Mouse (Mus musculus): Measurements from ENCODE around the gene Drap1. TPM values are rescaled to one million over a fixed set of nuclear protein-coding genes. Genes with fewer than 3 reads are reported as not detected.
A peak's percentile ranks its signal among the peaks of the same experiment; 100 is the strongest.

Gene Drap1
- polyA plus RNA-seq, 1 experiment = 138 TPM

GRCm38 (mm10) chr19:5455568-5455967 lies 30.8 kb upstream of the Drap1 start:
- Histone ChIP-seq H3K9ac (ENCODE audit: low read depth, poor library complexity, severe bottlenecking) (peak overlapping the region; percentile 86; the same call in 1 of the 2 replicates), H3K4me3 (ENCODE audit: low read depth, low read length) (no peak overlapping the region)
- no peak for TF ChIP-seq POLR2A (IDR thresholded peaks at IDR 0.05; ENCODE audit: insufficient read depth, low read length)
- no peak for TF ChIP-seq CTCF (IDR thresholded peaks at IDR 0.05; ENCODE audit: low read depth, low read length)
- TF ChIP-seq EP300 (IDR thresholded peaks at IDR 0.05; ENCODE audit: insufficient read depth, low read depth, low read length) = no peak

DNA sequence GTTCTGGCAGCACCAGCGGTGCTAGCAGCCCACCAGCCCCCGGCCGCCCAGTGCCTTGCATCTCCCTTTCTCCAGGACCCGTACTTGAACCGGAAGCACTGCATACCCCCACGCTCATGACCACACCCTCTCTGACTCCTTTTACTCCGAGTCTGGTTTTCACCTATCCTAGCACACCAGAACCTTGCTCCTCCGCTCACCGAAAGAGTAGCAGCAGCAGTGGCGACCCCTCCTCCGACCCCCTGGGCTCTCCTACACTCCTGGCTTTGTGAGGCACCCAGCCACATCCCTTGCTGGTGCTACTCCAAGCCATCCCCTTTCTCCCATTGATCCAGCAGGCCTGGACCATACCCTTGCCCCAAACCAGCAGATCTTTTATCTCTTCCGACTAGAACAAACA lies 30.3 kb upstream of the Drap1 start:
- H3K9me3 ChIP-seq (replicated peaks; ENCODE audit: control insufficient read depth, insufficient read depth, low read length, poor library complexity, severe bottlenecking) = no peaks in the 10 kb centered on the region
- no peaks in the 10 kb centered on the region for H3K4me1 ChIP-seq (ENCODE audit: control insufficient read depth, insufficient read depth, low read length)
- no peaks in the 10 kb centered on the region for H3K27me3 ChIP-seq (ENCODE audit: control insufficient read depth, insufficient read depth, low read length, poor library complexity, severe bottlenecking)
- H3K36me3 ChIP-seq (ENCODE audit: control insufficient read depth, insufficient read depth, low read length, poor library complexity, severe bottlenecking) = no peaks in the 10 kb centered on the region; the same call in 1 of the 2 replicates
- H3K9ac ChIP-seq (ENCODE audit: low read depth, poor library complexity, severe bottlenecking) = no peak overlapping the region
- TF ChIP-seq CTCF (IDR thresholded peaks at IDR 0.05; ENCODE audit: low read depth, low read length) (no peak), EP300 (IDR thresholded peaks at IDR 0.05; ENCODE audit: insufficient read depth, low read depth, low read length) (no peak), POLR2A (IDR thresholded peaks at IDR 0.05; ENCODE audit: insufficient read depth, low read length) (no peak)
- H3K4me3 ChIP-seq (ENCODE audit: low read depth, low read length) = peak overlapping the region; percentile 2; the same call in 1 of the 2 replicates
- no peak overlapping the region for H3K27ac ChIP-seq (ENCODE audit: insufficient read depth, low read length)

More at GRCm38 (mm10) chr19:5455568-5455967, 30.8 kb upstream of the Drap1 start:
- Histone ChIP-seq H3K27ac (ENCODE audit: insufficient read depth, low read length) (no peak overlapping the region), H3K36me3 (ENCODE audit: control insufficient read depth, insufficient read depth, low read length, poor library complexity, severe bottlenecking) (no peaks in the 10 kb centered on the region; the same call in 1 of the 2 replicates), H3K4me1 (ENCODE audit: control insufficient read depth, insufficient read depth, low read length) (no peaks in the 10 kb centered on the region), H3K27me3 (ENCODE audit: control insufficient read depth, insufficient read depth, low read length, poor library complexity, severe bottlenecking) (no peaks in the 10 kb centered on the region), H3K9me3 (replicated peaks; ENCODE audit: control insufficient read depth, insufficient read depth, low read length, poor library complexity, severe bottlenecking) (no peaks in the 10 kb centered on the region)

DNA sequence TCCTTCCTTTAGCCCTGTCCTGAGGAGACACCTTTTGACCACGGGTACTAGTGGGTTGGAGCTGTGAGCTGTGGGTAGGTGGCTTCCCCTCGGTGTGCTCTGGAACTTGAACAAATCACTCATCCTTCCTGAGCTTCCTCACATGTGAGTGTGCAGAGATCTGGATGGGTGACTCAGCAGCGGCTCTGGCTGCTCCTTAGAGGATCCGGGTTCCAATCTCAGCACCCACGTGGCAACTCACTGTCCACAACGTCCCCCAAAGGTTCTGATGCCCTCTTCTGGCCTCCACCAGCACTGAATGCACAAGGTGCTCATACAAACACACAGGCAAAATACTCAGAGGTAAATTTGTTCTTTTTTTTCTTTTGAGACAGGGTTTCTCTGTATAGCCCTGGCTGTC lies 27.0 kb upstream of the Drap1 start:
- Histone ChIP-seq H3K9me3 (replicated peaks; ENCODE audit: control insufficient read depth, insufficient read depth, low read length, poor library complexity, severe bottlenecking) (no peaks in the 10 kb centered on the region), H3K36me3 (ENCODE audit: control insufficient read depth, insufficient read depth, low read length, poor library complexity, severe bottlenecking) (no peaks in the 10 kb centered on the region; the same call in 1 of the 2 replicates), H3K4me3 (ENCODE audit: low read depth, low read length) (no peak overlapping the region), H3K27me3 (ENCODE audit: control insufficient read depth, insufficient read depth, low read length, poor library complexity, severe bottlenecking) (no peaks in the 10 kb centered on the region), H3K27ac (ENCODE audit: insufficient read depth, low read length) (no peak overlapping the region), H3K4me1 (ENCODE audit: control insufficient read depth, insufficient read depth, low read length) (no peaks in the 10 kb centered on the region), H3K9ac (ENCODE audit: low read depth, poor library complexity, severe bottlenecking) (no peak overlapping the region)
- no peak for TF ChIP-seq POLR2A (IDR thresholded peaks at IDR 0.05; ENCODE audit: insufficient read depth, low read length)

GRCm38 (mm10) chr19:5449673-5450072 lies 24.9 kb upstream of the Drap1 start:
- no peaks in the 10 kb centered on the region; the same call in 1 of the 2 replicates for H3K36me3 ChIP-seq (ENCODE audit: control insufficient read depth, insufficient read depth, low read length, poor library complexity, severe bottlenecking)
- H3K4me3 ChIP-seq (ENCODE audit: low read depth, low read length) = no peak overlapping the region
- no peak for TF ChIP-seq EP300 (IDR thresholded peaks at IDR 0.05; ENCODE audit: insufficient read depth, low read depth, low read length)
- no peak for TF ChIP-seq POLR2A (IDR thresholded peaks at IDR 0.05; ENCODE audit: insufficient read depth, low read length)
- TF ChIP-seq CTCF (IDR thresholded peaks at IDR 0.05; ENCODE audit: low read depth, low read length) = no peak
- H3K9me3 ChIP-seq (replicated peaks; ENCODE audit: control insufficient read depth, insufficient read depth, low read length, poor library complexity, severe bottlenecking) = no peaks in the 10 kb centered on the region
- no peaks in the 10 kb centered on the region for H3K4me1 ChIP-seq (ENCODE audit: control insufficient read depth, insufficient read depth, low read length)
- no peak overlapping the region for H3K9ac ChIP-seq (ENCODE audit: low read depth, poor library complexity, severe bottlenecking)
- H3K27me3 ChIP-seq (ENCODE audit: control insufficient read depth, insufficient read depth, low read length, poor library complexity, severe bottlenecking) = no peaks in the 10 kb centered on the region
- no peak overlapping the region for H3K27ac ChIP-seq (ENCODE audit: insufficient read depth, low read length)

DNA sequence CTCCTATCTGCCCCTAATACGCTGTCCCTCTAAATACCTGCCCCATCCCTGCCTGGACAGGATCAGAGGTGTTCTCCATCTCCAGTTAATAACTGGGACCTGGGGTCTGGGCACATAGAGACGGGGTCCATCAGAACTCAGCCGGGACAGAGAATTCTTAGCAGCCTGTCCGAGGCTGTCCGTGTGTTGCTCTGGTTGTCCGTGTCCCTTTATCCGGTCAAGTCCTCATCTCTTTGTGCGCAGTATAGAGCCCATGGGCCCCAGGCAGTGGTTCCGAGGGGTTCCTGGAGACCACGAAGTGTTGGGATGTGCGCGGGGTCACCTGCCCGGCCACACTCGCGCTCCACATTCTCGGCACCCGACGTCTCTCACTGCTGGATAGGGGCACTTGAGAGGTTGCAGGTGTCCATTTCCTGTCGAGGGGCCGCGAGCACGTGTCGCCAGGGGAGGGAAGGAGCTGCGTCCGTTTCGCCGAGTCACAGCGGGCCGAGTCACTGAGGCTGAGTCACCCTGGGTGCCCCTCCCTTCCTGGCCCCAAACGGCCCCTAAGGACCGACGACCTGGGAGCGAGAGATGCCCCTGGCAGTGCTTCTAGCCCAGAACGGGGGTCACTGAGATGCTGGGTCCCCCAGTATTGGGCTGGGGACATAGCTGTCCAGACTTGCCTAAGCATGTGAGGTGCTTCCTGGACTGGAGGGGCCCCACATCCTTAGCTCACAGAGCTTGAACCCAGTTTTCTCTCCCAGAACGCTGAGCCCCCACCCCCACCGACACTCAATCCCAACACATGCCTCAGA lies 23.8 kb upstream of the Drap1 start:
- Histone ChIP-seq H3K4me3 (ENCODE audit: low read depth, low read length) (peak overlapping the region; percentile 28), H3K27me3 (ENCODE audit: control insufficient read depth, insufficient read depth, low read length, poor library complexity, severe bottlenecking) (no peaks in the 10 kb centered on the region), H3K9ac (ENCODE audit: low read depth, poor library complexity, severe bottlenecking) (peak overlapping the region; percentile 18; the same call in 1 of the 2 replicates), H3K27ac (ENCODE audit: insufficient read depth, low read length) (no peak overlapping the region), H3K36me3 (ENCODE audit: control insufficient read depth, insufficient read depth, low read length, poor library complexity, severe bottlenecking) (no peaks in the 10 kb centered on the region), H3K9me3 (replicated peaks; ENCODE audit: control insufficient read depth, insufficient read depth, low read length, poor library complexity, severe bottlenecking) (no peaks in the 10 kb centered on the region), H3K4me1 (ENCODE audit: control insufficient read depth, insufficient read depth, low read length) (no peaks in the 10 kb centered on the region)
- TF ChIP-seq EP300 (IDR thresholded peaks at IDR 0.05; ENCODE audit: insufficient read depth, low read depth, low read length) (no peak), POLR2A (IDR thresholded peaks at IDR 0.05; ENCODE audit: insufficient read depth, low read length) (no peak), CTCF (IDR thresholded peaks at IDR 0.05; ENCODE audit: low read depth, low read length) (no peak)
